In the genomic region with DNA sequence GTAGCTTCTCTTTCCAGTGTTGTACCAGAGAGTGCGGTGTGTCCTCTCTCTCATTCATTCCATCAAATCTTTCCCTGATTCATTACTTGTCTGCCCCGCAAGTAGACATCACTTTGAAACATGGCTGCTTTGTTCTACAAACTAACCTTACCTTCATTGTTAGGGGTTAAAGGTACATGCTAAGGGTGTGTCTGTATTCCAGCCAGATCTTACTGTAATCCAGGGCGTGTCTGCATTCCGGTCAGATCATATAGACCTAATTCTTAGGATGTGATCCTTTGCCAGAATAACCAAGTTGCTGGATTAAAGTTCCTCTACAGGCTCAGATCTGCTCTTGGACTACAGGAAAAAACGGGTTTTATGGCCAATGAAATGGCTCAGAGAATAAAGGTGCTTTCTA, we compare ENCODE assay signal across 27 mouse cellular contexts. TPM values are rescaled to one million over a fixed set of nuclear protein-coding genes. Genes with fewer than 3 reads are reported as not detected.
A peak's percentile ranks its signal among the peaks of the same experiment; 100 is the strongest.
DNase-seq lines count a peak whose midpoint lies in the region; ATAC-seq lines count a peak whose summit lies in the region.
"Had no signal": no experiment of that assay in that cellular context is flagged by ENCODE, and none has a peak within 500 bp of the region (broad histone marks: within the 10 kb centered on the region; RNA-seq: fewer than 3 reads in every experiment).

No protein-coding gene starts in this region.

- H3K36me3 ChIP-seq in hindbrain, embryonic 13.5 days, result peaks cover 33% of the 10 kb centered on the region
- H3K36me3 ChIP-seq in hindbrain, embryonic 14.5 days (replicated peaks; ENCODE audit: control insufficient read depth, insufficient read depth), result peaks cover 25% of the 10 kb centered on the region
- peaks cover 22% of the 10 kb centered on the region for H3K36me3 ChIP-seq in intestine, embryonic 15.5 days
- H3K36me3 ChIP-seq in stomach, embryonic 16.5 days (ENCODE audit: control insufficient read depth, insufficient read depth, low read length), result peaks cover 21% of the 10 kb centered on the region

- peaks cover 7% of the 10 kb centered on the region; the same call in 1 of the 2 replicates for H3K4me1 ChIP-seq in hindbrain, embryonic 13.5 days (replicated peaks)
- H3K4me1 ChIP-seq in hindbrain, embryonic 14.5 days (replicated peaks; ENCODE audit: control insufficient read depth, insufficient read depth, low read length), result peaks cover 4% of the 10 kb centered on the region; the same call in 1 of the 2 replicates
- H3K4me1 ChIP-seq in intestine, embryonic 15.5 days (replicated peaks), result peaks cover 16% of the 10 kb centered on the region
- peaks cover 10% of the 10 kb centered on the region for H3K4me1 ChIP-seq in stomach, embryonic 16.5 days (ENCODE audit: control insufficient read depth, insufficient read depth, low read length)
- H3K4me1 ChIP-seq: neural tube, embryonic 12.5 days had no signal

- 94% methylated on average over 5 of the region's 5 CpGs for WGBS in hindbrain, embryonic 13.5 days
- 93% methylated on average over 5 of the region's 5 CpGs for WGBS in hindbrain, embryonic 14.5 days
- WGBS in intestine, embryonic 15.5 days, result 74% methylated on average over 5 of the region's 5 CpGs
- WGBS in stomach, embryonic 16.5 days, result 74% methylated on average over 5 of the region's 5 CpGs

- H3K27ac ChIP-seq in hindbrain, embryonic 13.5 days, result 0 out of 2 replicates have a peak overlapping the region, but pooled peaks have one; percentile 8
- H3K27ac ChIP-seq in hindbrain, embryonic 14.5 days, result no peak overlapping the region
- H3K27ac ChIP-seq in intestine, embryonic 15.5 days, result peak overlapping the region; percentile 89
- H3K27ac ChIP-seq in stomach, embryonic 16.5 days (ENCODE audit: low read length), result peak overlapping the region; percentile 93
- H3K27ac ChIP-seq: heart, embryonic 15.5 days; layer of hippocampus, adult 2 months; left cerebral cortex, adult 2 months; liver, embryonic 15.5 days; lung, embryonic 15.5 days; neural tube, embryonic 12.5 days had no signal

- no peak for DNase-seq in hindbrain, embryonic 14.5 days (ENCODE audit: low spot score)
- DNase-seq in ZHBTc4 (ENCODE audit: low read depth, low spot score), result peak; percentile 52
- no peak for DNase-seq in adrenal gland, adult 8-10 months
- DNase-seq in urinary bladder, postnatal 14 days (ENCODE audit: low spot score), result no peak
- DNase-seq: adrenal gland, postnatal 36 days; cerebellum, adult 8-10 months; cerebellum, postnatal 25 days; kidney, adult 2 months; kidney, postnatal 36 days; left cerebral cortex, postnatal 4 days; liver; right cerebral cortex, adult 18-20 months; thymus, postnatal 25 days had no signal

- no peak overlapping the region for H3K4me2 ChIP-seq in hindbrain, embryonic 13.5 days
- H3K4me2 ChIP-seq in hindbrain, embryonic 14.5 days (replicated peaks), result no peak overlapping the region
- no peak overlapping the region for H3K4me2 ChIP-seq in intestine, embryonic 15.5 days (replicated peaks)
- H3K4me2 ChIP-seq in stomach, embryonic 16.5 days (ENCODE audit: low read depth, low read length), result no peak overlapping the region
- H3K4me2 ChIP-seq: heart, embryonic 15.5 days; liver, embryonic 15.5 days; lung, embryonic 15.5 days; midbrain, embryonic 11.5 days; neural tube, embryonic 12.5 days had no signal

- H3K9me3 ChIP-seq in hindbrain, embryonic 13.5 days, result no peaks in the 10 kb centered on the region
- H3K9me3 ChIP-seq in hindbrain, embryonic 14.5 days (ENCODE audit: control insufficient read depth, low read length), result no peaks in the 10 kb centered on the region
- no peaks in the 10 kb centered on the region for H3K9me3 ChIP-seq in intestine, embryonic 15.5 days
- H3K9me3 ChIP-seq in stomach, embryonic 16.5 days (replicated peaks; ENCODE audit: control insufficient read depth, low read length), result peaks cover 6% of the 10 kb centered on the region; the same call in 1 of the 2 replicates
- H3K9me3 ChIP-seq: heart, embryonic 15.5 days; liver, embryonic 15.5 days; lung, embryonic 15.5 days; neural tube, embryonic 12.5 days had no signal

- no peak for ATAC-seq in hindbrain, embryonic 13.5 days (ENCODE audit: low FRiP score)
- ATAC-seq in hindbrain, embryonic 14.5 days (ENCODE audit: low FRiP score), result no peak
- ATAC-seq in intestine, embryonic 15.5 days, result no peak
- no peak for ATAC-seq in stomach, embryonic 16.5 days (ENCODE audit: insufficient read depth, low FRiP score)
- ATAC-seq in granulocyte monocyte progenitor cell, adult 5-6 weeks (replicated peaks; ENCODE audit: poor library complexity, severe bottlenecking), result no peak
- ATAC-seq: forebrain, embryonic 16.5 days had no signal

- no peaks in the 10 kb centered on the region for H3K27me3 ChIP-seq in hindbrain, embryonic 13.5 days
- no peaks in the 10 kb centered on the region for H3K27me3 ChIP-seq in hindbrain, embryonic 14.5 days (ENCODE audit: control insufficient read depth, insufficient read depth, low read length)
- H3K27me3 ChIP-seq in intestine, embryonic 15.5 days (replicated peaks), result no peaks in the 10 kb centered on the region
- H3K27me3 ChIP-seq in stomach, embryonic 16.5 days (ENCODE audit: control insufficient read depth, insufficient read depth, low read length), result no peaks in the 10 kb centered on the region
- H3K27me3 ChIP-seq: heart, embryonic 15.5 days; liver, embryonic 15.5 days; lung, embryonic 15.5 days; neural tube, embryonic 12.5 days had no signal

- H3K4me3 ChIP-seq in hindbrain, embryonic 13.5 days, result no peak overlapping the region
- no peak overlapping the region for H3K4me3 ChIP-seq in hindbrain, embryonic 14.5 days (replicated peaks; ENCODE audit: low read length)
- H3K4me3 ChIP-seq in intestine, embryonic 15.5 days (replicated peaks), result no peak overlapping the region
- no peak overlapping the region for H3K4me3 ChIP-seq in stomach, embryonic 16.5 days (replicated peaks; ENCODE audit: low read length)
- H3K4me3 ChIP-seq: erythroblast, embryonic 14.5 days; heart, embryonic 15.5 days; layer of hippocampus, adult 2 months; left cerebral cortex, adult 2 months; liver, embryonic 15.5 days; lung, embryonic 15.5 days; myocyte; neural tube, embryonic 12.5 days had no signal

- H3K9ac ChIP-seq in hindbrain, embryonic 13.5 days, result no peak overlapping the region
- H3K9ac ChIP-seq in hindbrain, embryonic 14.5 days, result no peak overlapping the region
- H3K9ac ChIP-seq in intestine, embryonic 15.5 days, result no peak overlapping the region
- no peak overlapping the region for H3K9ac ChIP-seq in stomach, embryonic 16.5 days (ENCODE audit: low read length)
- H3K9ac ChIP-seq: heart, embryonic 15.5 days; liver, embryonic 15.5 days; lung, embryonic 15.5 days; neural tube, embryonic 12.5 days had no signal

RNA-seq across cellular contexts. Expression of a gene that starts 36.8 kb away (rescaled TPM):
- 74.5 and 76.0 TPM in 2 replicates for polyA plus RNA-seq in hindbrain, embryonic 13.5 days (2015; fragmentation: Nextera tagmentation; extraction: Ambion mirVana)
- polyA plus RNA-seq in hindbrain, embryonic 14.5 days (2014; fragmentation: Nextera tagmentation; extraction: Ambion mirVana), result 57.1 and 57.3 TPM in 2 replicates
- 81.6 and 84.4 TPM in 2 replicates for polyA plus RNA-seq in intestine, embryonic 15.5 days (2015; fragmentation: Nextera tagmentation; extraction: Ambion mirVana)
- polyA plus RNA-seq in stomach, embryonic 16.5 days (2015; fragmentation: Nextera tagmentation; extraction: Ambion mirVana), result 70.5 and 75.0 TPM in 2 replicates
- 28.2 and 43.1 TPM in 2 replicates for total RNA-seq in granulocyte monocyte progenitor cell, adult 5-6 weeks (2014; fragmentation: Nextera tagmentation)
- total RNA-seq in granulocyte monocyte progenitor cell, adult 5-6 weeks (2017), result 9.5 and 14.0 TPM in 2 replicates
- 10 to 100 TPM; 46.0 to 93.0 (median 63.1) TPM for total RNA-seq in adrenal gland, adult 8-10 months (2022)
